Mouse (Mus musculus) liver, embryonic 12.5 days (tissue): ENCODE data around the gene Strbp. TPM values are rescaled to one million over a fixed set of nuclear protein-coding genes. Genes with fewer than 3 reads are reported as not detected.
A peak's percentile ranks its signal among the peaks of the same experiment; 100 is the strongest.

Experiments
- ATAC-seq: fragments of 200-750 bp; cut with Nextera tagmentation; 2 replicates; pipeline ENCODE4 v1.8.0; 2017; ENCODE audit warnings: moderate number of reproducible peaks, mild to moderate bottlenecking, moderate library complexity
- H3K27ac ChIP-seq: fragments of 300-500 bp; sonication (generic); 2 replicates; pipeline ENCODE4 v1.5.1; 2016; ENCODE audit warnings: mild to moderate bottlenecking
- H3K27me3 ChIP-seq: fragments of 300-500 bp; sonication (generic); replicated peaks from 2 replicates; pipeline ENCODE4 v1.6.1; 2016; ENCODE audit warnings: mild to moderate bottlenecking, moderate library complexity
- H3K36me3 ChIP-seq: fragments of 300-500 bp; sonication (generic); 2 replicates; pipeline ENCODE4 v1.6.1; 2016; ENCODE audit warnings: mild to moderate bottlenecking, moderate library complexity
- H3K4me1 ChIP-seq: fragments of 300-500 bp; sonication (generic); 2 replicates; pipeline ENCODE4 v1.6.1; 2016
- H3K4me2 ChIP-seq: fragments of 300-500 bp; sonication (generic); 2 replicates; pipeline ENCODE4 v1.6.1; 2016; ENCODE audit warnings: mild to moderate bottlenecking, moderate library complexity
- H3K4me3 ChIP-seq: fragments of 300-500 bp; sonication (generic); 2 replicates; pipeline ENCODE4 v1.5.1; 2016; ENCODE audit warnings: mild to moderate bottlenecking, moderate library complexity
- H3K9ac ChIP-seq: fragments of 300-500 bp; sonication (generic); 2 replicates; pipeline ENCODE4 v1.6.1; 2016; ENCODE audit warnings: mild to moderate bottlenecking, moderate library complexity
- H3K9me3 ChIP-seq: fragments of 300-500 bp; sonication (generic); replicated peaks from 2 replicates; pipeline ENCODE4 v1.6.1; 2016; ENCODE audit warnings: mild to moderate bottlenecking, moderate library complexity
- WGBS: fragments of 180-500 bp; shearing (Covaris S2); methylation state at CpG from one replicate; pipeline ENCODE4 v1.1.7; 2016; ENCODE audit not compliant: insufficient replicate concordance; 5-methylcytosine and 5-hydroxymethylcytosine counted together
- microRNA-seq: library from miRNA; unstranded; fragments of <30 nt; microRNA quantifications from one replicate; pipeline ENCODE4, GENCODE M21; 2017
- polyA plus RNA-seq: library from polyadenylated mRNA; unstranded; fragments of >200 nt; fragmentation: Nextera tagmentation; extraction: Ambion mirVana; gene quantifications from 2 replicates; pipeline ENCODE4 v1.2.1, GENCODE M21; 2016

The Strbp gene
- polyA plus RNA-seq, 1 experiment from 2014 or later: 24.3 TPM

DNA sequence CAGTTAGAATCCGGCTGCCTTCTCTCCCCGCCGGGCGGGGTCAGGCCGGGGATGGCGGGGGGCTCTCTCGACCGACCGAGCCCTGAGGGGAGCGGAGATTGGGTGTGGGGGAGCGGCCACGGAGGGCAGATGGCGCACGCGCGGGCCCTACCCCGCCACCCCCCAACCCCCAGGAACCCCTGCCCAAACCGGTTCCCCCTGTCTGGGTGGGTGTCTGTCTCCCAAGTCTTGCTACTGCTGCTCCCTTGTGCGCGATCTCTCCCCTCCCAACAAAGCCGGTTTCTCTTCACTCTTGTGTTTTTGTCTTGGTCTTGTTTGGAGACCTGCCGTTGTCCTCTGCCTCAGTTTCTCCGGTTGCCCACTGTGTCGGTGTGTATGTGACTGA is 251.3 kb downstream of the Strbp start:
- H3K27me3 ChIP-seq: no peaks in the 10 kb centered on the region
- peak overlapping the region; percentile 85 for H3K4me3 ChIP-seq
- ATAC-seq: peak; percentile 69
- H3K4me1 ChIP-seq: peaks cover 30% of the 10 kb centered on the region
- H3K36me3 ChIP-seq: 0 out of 2 replicates have a peak, but pooled peaks cover 6% of the 10 kb centered on the region
- no peaks in the 10 kb centered on the region for H3K9me3 ChIP-seq
- H3K4me2 ChIP-seq: peak overlapping the region; percentile 81
- 3% methylated on average over 18 of the region's 24 CpGs for WGBS
- H3K27ac ChIP-seq: peak overlapping the region; percentile 83
- peak overlapping the region; percentile 94 for H3K9ac ChIP-seq

DNA sequence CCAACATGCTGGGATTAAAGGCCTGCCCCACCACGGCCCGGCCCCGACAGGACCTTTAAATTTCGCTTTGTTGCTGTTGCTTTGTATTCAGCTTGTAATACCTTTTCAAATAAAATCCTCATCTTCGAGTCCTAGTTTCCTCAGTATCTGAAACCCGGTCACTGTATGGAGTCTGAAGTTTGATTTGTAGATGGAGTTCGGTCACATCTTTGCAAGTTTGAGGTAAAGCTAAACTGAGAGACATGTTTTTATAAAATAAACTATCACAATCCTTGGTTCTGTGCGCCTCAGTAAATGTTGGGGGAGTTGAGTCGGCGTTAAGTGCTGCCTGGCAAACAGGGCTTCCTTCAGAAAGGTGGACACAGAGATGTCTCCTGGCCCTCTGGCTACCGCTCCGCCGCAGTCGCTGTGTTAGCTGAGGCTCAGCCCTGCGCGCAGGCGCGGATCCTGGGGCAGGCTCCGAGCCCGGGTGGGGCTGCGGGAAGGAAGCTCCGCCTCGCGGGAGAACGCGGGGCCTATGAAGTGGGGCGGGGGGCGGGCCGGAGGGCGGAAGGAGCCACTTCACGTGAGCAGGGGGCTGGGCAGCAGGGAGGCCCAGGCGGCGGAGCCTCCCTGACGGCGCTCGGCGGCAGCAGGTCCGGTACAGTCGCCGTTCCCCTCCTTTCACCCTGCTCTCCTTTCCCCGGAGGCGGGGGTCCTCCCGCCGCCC is 251.8 kb downstream of the Strbp start:
- Histone ChIP-seq H3K9ac (peak overlapping the region; percentile 94), H3K4me1 (peaks cover 30% of the 10 kb centered on the region), H3K4me3 (peak overlapping the region; percentile 85), H3K36me3 (0 out of 2 replicates have a peak, but pooled peaks cover 9% of the 10 kb centered on the region), H3K4me2 (peak overlapping the region; percentile 81), H3K9me3 (no peaks in the 10 kb centered on the region), H3K27ac (peak overlapping the region; percentile 83), H3K27me3 (no peaks in the 10 kb centered on the region)
- ATAC-seq: peak; percentile 98
- 7% methylated on average over 40 of the region's 44 CpGs for WGBS

DNA sequence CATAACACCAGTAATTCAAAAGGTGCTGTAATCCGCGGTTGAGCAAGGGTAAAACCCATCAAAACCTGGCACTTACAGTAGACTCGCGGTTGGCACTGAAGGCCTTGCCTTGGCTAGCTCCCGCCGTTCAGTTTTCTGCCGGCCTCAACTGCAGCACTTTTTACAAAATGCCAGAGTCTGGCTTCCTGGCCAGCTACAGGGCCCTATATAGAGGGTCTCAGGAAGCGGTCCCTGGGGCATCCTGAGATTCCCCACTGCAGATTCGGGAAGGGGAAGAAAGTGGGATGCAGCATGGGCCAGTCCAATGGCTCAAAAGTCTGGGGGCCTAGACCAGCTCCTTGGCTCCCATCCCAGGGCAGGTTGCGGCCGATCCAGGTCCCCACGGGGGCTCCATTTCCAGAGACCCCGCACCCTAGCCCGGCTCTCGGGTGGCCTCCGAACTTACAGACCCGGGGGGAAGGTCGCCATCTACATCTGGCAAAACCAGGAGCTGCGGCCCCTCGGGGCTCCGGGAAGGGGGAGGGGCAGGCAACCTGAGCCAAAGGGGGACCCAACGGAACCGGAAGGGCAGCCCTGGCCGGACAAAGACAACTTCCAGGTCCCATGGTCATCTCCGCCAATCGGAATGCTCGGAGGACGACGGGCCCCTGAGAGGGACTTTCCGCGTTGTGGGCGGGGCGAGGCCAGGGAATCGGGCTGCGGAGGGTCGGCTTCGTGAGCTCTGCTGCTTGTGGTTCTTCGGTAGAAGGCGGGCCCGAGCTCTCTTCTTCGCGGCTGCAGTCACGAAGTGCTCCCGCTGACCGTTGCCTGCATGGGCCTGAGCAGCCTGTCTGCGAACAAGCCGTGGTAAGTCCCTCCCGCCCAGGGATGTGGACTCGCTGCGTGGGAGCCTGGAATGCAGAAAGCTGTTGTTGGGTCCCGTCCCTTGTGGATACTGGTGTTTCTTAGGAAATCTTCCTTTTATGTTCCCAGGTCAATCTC is 260.8 kb downstream of the Strbp start, which contains the start of the genes Zbtb26, Zbtb6 and Rabgap1:
Zbtb26 (minus strand) TSS at position 525 of the 981 bp plus-strand sequence.
Zbtb6 (minus strand) TSS at position 561 of the 981 bp plus-strand sequence.
Rabgap1 (plus strand) TSS at position 669 of the 981 bp plus-strand sequence.
- Histone ChIP-seq H3K36me3 (0 out of 2 replicates have a peak, but pooled peaks cover 9% of the 10 kb centered on the region), H3K27me3 (no peaks in the 10 kb centered on the region), H3K27ac (peak within 1 kb of the TSS; percentile 93), H3K4me2 (peak within 1 kb of the TSS; percentile 86), H3K9ac (peak within 1 kb of the TSS; percentile 90), H3K9me3 (no peaks in the 10 kb centered on the region), H3K4me3 (peak within 1 kb of the TSS; percentile 93), H3K4me1 (peaks cover 39% of the 10 kb centered on the region)
- peak; percentile 98 for ATAC-seq
- 2% methylated on average over 51 of the region's 51 CpGs for WGBS

Small RNA genes lying within 50 kb of the gene (microRNA-seq; reads per million reads assigned to microRNA genes)
- 1.1 reads per million for gene Mir5128

Other genes with a start within 250 kb of the Strbp start
- gene Gpr21, start 187.5 kb downstream of the Strbp start, polyA plus RNA-seq: 0.26 and 0.28 TPM in 2 replicates
- gene Crb2, start 72.4 kb upstream of the Strbp start, polyA plus RNA-seq: 1.5 and 1.6 TPM in 2 replicates